Mouse (Mus musculus) olfactory bulb, adult 2 months (tissue): Measurements from ENCODE around the gene Apela.

Experiments
- CTCF ChIP-seq: fragments of 200-500 bp; IDR thresholded peaks from 2 replicates; pipeline ENCODE4 v1.5.1; 2012; ENCODE audit warnings: low read depth, mild to moderate bottlenecking, low read length, moderate library complexity; ENCODE audit not compliant: insufficient read depth
- POLR2A ChIP-seq: fragments of 200-500 bp; IDR thresholded peaks from 2 replicates; pipeline ENCODE4 v1.6.1; 2012; ENCODE audit warnings: mild to moderate bottlenecking, low read depth, low read length, moderate library complexity; ENCODE audit not compliant: insufficient read depth

DNA sequence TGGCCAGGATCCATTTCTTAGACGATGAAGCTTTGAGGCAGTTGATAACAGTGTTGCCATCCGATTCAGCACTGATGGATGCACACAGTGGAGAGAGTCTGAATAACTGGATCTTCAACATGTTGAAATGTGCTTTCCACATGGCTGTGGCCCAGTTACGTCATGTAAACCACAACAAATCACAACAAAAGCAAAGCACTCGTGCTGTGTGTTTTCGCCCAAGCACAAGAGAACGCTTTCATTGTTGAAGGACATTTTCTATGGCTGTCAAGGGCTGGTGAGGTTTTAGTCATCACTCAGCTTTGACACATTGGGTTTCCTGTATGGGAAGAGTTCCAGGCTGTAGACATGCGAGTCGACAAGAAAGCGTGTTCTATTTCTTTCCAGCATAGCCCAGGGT is 43.6 kb upstream of the Apela start:
- TF ChIP-seq POLR2A (no peak), CTCF (no peak)
